Mouse (Mus musculus) forebrain, embryonic 14.5 days (tissue): ENCODE measurements around the gene Zkscan3. TPM values are rescaled to one million over a fixed set of nuclear protein-coding genes. Genes with fewer than 3 reads are reported as not detected.
A peak's percentile ranks its signal among the peaks of the same experiment; 100 is the strongest.
"Not testable (repeated sequence)": the region's sequence is repeated elsewhere in the genome, so short reads cannot be mapped to it uniquely, and the experiment has no call there.

Source experiments
- ATAC-seq: fragments of 200-750 bp; cut with Nextera tagmentation; 2 replicates; pipeline ENCODE4 v1.8.0; 2017; ENCODE audit warnings: mild to moderate bottlenecking, moderate library complexity
- DNase-seq: peaks from one replicate; pipeline ENCODE4 v3.0.0-alpha.2; 2015; ENCODE audit warnings: low spot score
- H3K27ac ChIP-seq: fragments of 300-500 bp; sonication (generic); 2 replicates; pipeline ENCODE4 v1.5.1; 2014; ENCODE audit warnings: low read depth, mild to moderate bottlenecking, control low read depth, low read length, moderate library complexity
- H3K27me3 ChIP-seq: fragments of 300-500 bp; sonication (generic); replicated peaks from 2 replicates; pipeline ENCODE4 v1.6.1; 2014; ENCODE audit warnings: low read length, control low read depth, mixed read lengths; ENCODE audit not compliant: control insufficient read depth, insufficient read depth
- H3K36me3 ChIP-seq: fragments of 300-500 bp; sonication (generic); 2 replicates; pipeline ENCODE4 v1.6.1; 2014; ENCODE audit warnings: low read length, control low read depth; ENCODE audit not compliant: control insufficient read depth, insufficient read depth
- H3K4me1 ChIP-seq: fragments of 300-500 bp; sonication (generic); 2 replicates; pipeline ENCODE4 v1.6.1; 2014; ENCODE audit warnings: antibody characterized with exemption, low read length, control low read depth; ENCODE audit not compliant: control insufficient read depth, insufficient read depth
- H3K4me2 ChIP-seq: fragments of 300-500 bp; sonication (generic); 2 replicates; pipeline ENCODE4 v1.6.1; 2014; ENCODE audit warnings: mild to moderate bottlenecking, control low read depth, low read length
- H3K4me3 ChIP-seq: fragments of 300-500 bp; sonication (generic); 2 replicates; pipeline ENCODE4 v1.5.1; 2014; ENCODE audit warnings: low read depth, low read length, control low read depth
- H3K9ac ChIP-seq: fragments of 300-500 bp; sonication (generic); 2 replicates; pipeline ENCODE4 v1.6.1; 2014; ENCODE audit warnings: mild to moderate bottlenecking, low read length, control low read depth, moderate library complexity
- H3K9me3 ChIP-seq: fragments of 300-500 bp; sonication (generic); replicated peaks from 2 replicates; pipeline ENCODE4 v1.6.1; 2016; ENCODE audit warnings: low read length, control low read depth, mixed read lengths; ENCODE audit not compliant: control insufficient read depth
- WGBS: fragments of 180-500 bp; shearing (Covaris S2); extraction: QIAGEN DNeasy Blood & Tissue Kit; methylation state at CpG from one replicate; pipeline ENCODE4 v1.1.7; 2014; 5-methylcytosine and 5-hydroxymethylcytosine counted together
- polyA plus RNA-seq: library from polyadenylated mRNA; unstranded; fragments of >200 nt; fragmentation: Nextera tagmentation; extraction: Ambion mirVana; gene quantifications from 2 replicates; pipeline ENCODE4 v1.2.1, GENCODE M21; 2014

Zkscan3 gene
- polyA plus RNA-seq, 1 experiment from 2014 or later, result 78.3 TPM

- peaks cover 4% of the 10 kb centered on the region; the same call in 1 of the 2 replicates for H3K36me3 ChIP-seq
- no peak overlapping the region for H3K27ac ChIP-seq
- peak; percentile 45; the same call in 1 of the 2 replicates for ATAC-seq
- H3K9ac ChIP-seq, result peak overlapping the region; percentile 84
- H3K4me3 ChIP-seq, result peak overlapping the region; percentile 85
- DNase-seq, result no peak
- WGBS, result 0% methylated on average over 2 of the region's 2 CpGs
- H3K4me1 ChIP-seq, result peaks cover 11% of the 10 kb centered on the region
- H3K9me3 ChIP-seq, result no peaks in the 10 kb centered on the region
- H3K4me2 ChIP-seq, result peak overlapping the region; percentile 74
- no peaks in the 10 kb centered on the region for H3K27me3 ChIP-seq
Measured at GRCm38 (mm10) chr13:21402848-21403247, 293 bp upstream of the Zkscan3 start.

GRCm38 (mm10) chr13:21401636-21402286 is 794 bp downstream of the Zkscan3 start:
- ATAC-seq (peak; percentile 38), DNase-seq (peak; percentile 20)
- Histone ChIP-seq H3K9me3 (no peaks in the 10 kb centered on the region), H3K4me3 (peak overlapping the region; percentile 85), H3K27me3 (no peaks in the 10 kb centered on the region), H3K9ac (peak overlapping the region; percentile 84), H3K36me3 (peaks cover 7% of the 10 kb centered on the region; the same call in 1 of the 2 replicates), H3K4me1 (peaks cover 8% of the 10 kb centered on the region), H3K27ac (0 out of 2 replicates have a peak overlapping the region, but pooled peaks have one; percentile 34), H3K4me2 (peak overlapping the region; percentile 74)
- 14% methylated on average over 12 of the region's 12 CpGs for WGBS

DNA sequence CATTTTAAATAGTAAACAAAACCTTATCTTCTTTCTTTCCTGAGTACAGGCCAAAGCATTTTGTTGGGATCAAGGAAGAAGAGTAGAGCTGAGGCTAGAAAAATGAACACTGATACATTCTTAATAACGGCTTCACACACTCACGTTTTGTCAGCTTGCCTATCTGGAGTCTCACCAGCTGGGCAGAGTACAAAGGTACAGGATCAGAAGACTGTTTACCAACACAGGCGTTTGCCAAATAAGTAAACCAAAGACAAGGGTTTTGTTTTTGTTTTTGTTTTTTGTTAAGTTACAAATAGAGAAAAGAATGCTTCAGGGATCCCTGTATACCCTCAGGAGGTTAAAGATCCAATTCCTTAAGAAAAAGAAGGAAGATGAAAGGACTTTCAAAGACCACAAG is 1.4 kb downstream of the Zkscan3 start:
- H3K4me1 ChIP-seq, result peaks cover 8% of the 10 kb centered on the region
- H3K27ac ChIP-seq, result no peak overlapping the region
- H3K4me2 ChIP-seq, result peak overlapping the region; percentile 74
- no peaks in the 10 kb centered on the region for H3K27me3 ChIP-seq
- peak overlapping the region; percentile 84 for H3K9ac ChIP-seq
- WGBS, result 78% methylated on average over 3 of the region's 3 CpGs
- H3K4me3 ChIP-seq, result peak overlapping the region; percentile 85
- DNase-seq, result no peak
- H3K36me3 ChIP-seq, result peaks cover 11% of the 10 kb centered on the region; the same call in 1 of the 2 replicates
- ATAC-seq, result no peak
- H3K9me3 ChIP-seq, result no peaks in the 10 kb centered on the region

DNA sequence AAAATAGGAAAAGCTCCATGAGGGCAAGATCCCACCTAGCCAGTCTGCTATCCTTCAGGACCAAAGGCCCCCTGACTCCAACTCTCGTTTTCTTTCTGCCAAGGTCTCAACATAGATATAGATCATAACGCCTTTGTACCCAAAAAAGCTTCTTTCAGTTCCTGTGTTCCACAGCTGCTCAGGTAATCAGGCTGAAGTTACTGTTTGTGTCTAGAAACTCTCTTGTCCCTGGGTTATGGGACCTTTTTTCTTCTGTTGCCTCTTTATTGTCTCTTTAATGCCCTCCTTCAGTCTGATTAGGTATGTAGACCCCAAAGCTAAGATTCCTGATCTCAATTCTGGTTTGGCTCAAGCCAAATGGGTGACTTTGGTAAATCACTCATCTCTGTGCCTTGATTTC is 5.1 kb downstream of the Zkscan3 start:
- Histone ChIP-seq H3K27me3 (no peaks in the 10 kb centered on the region), H3K27ac (no peak overlapping the region), H3K4me1 (peaks cover 8% of the 10 kb centered on the region), H3K9me3 (no peaks in the 10 kb centered on the region), H3K4me2 (no peak overlapping the region), H3K36me3 (peaks cover 44% of the 10 kb centered on the region), H3K4me3 (no peak overlapping the region), H3K9ac (no peak overlapping the region)
- 89% methylated on average over 2 of the region's 2 CpGs for WGBS
- DNase-seq (no peak), ATAC-seq (no peak)

DNA sequence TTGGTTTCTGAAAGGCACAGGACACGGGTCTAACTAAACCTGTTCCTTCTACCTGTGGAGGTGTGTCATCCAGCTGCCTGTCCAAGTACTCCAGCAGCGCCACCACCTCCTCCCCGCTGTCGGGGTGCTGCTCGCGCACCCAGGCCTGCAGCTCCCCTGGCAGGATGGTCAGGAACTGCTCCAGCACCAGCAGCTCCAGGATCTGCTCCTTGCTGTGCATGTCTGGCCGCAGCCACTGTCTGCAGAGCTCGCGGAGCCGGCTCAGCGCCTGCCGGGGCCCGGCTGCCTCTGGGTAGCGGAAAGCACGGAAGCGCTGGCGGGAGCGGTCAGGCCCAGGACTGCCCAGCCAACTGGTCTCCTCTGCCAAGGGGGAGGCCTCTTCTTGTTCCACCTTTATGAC is 6.5 kb downstream of the Zkscan3 start:
- not testable (repeated sequence) for H3K27ac ChIP-seq, H3K9ac ChIP-seq, H3K27me3 ChIP-seq, DNase-seq, H3K4me1 ChIP-seq, H3K9me3 ChIP-seq, H3K4me3 ChIP-seq, H3K4me2 ChIP-seq
- WGBS, result 99% methylated on average over 7 of the region's 18 CpGs
- ATAC-seq, result peak; percentile 57; the same call in 1 of the 2 replicates
- peaks cover 58% of the 10 kb centered on the region for H3K36me3 ChIP-seq

DNA sequence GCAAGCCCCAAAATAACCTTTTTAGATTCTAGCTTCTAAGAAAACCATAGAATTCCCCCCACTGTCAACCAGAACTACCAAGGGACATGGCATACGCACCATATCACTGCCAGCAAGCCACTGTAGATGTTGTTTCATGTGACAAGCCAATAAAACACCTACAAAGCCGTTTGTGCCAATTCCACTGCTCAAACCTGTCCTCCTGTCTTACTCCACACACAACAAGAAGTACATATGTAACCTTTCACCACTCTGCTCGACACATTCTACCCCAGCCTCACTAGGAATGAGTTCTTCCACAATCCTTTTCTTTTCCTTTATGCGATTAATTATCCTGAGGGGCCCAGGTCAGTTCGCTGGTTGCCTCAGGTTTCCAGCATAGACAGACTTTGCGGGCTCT is 6.9 kb downstream of the Zkscan3 start:
- Histone ChIP-seq H3K9me3 (no peaks in the 10 kb centered on the region), H3K27ac (no peak overlapping the region), H3K4me1 (no peaks in the 10 kb centered on the region), H3K27me3 (no peaks in the 10 kb centered on the region), H3K4me2 (no peak overlapping the region), H3K36me3 (peaks cover 62% of the 10 kb centered on the region), H3K9ac (no peak overlapping the region), H3K4me3 (no peak overlapping the region)
- DNase-seq (no peak), ATAC-seq (no peak)
- WGBS, result 92% methylated on average over 6 of the region's 6 CpGs

GRCm38 (mm10) chr13:21395211-21395610 is 7.3 kb downstream of the Zkscan3 start:
- Histone ChIP-seq H3K27ac (no peak overlapping the region), H3K27me3 (no peaks in the 10 kb centered on the region), H3K4me2 (no peak overlapping the region), H3K9me3 (no peaks in the 10 kb centered on the region), H3K4me1 (no peaks in the 10 kb centered on the region), H3K9ac (no peak overlapping the region), H3K36me3 (peaks cover 66% of the 10 kb centered on the region), H3K4me3 (no peak overlapping the region)
- WGBS, result 92% methylated on average over 1 of the region's 1 CpGs
- no peak for ATAC-seq
- no peak for DNase-seq

DNA sequence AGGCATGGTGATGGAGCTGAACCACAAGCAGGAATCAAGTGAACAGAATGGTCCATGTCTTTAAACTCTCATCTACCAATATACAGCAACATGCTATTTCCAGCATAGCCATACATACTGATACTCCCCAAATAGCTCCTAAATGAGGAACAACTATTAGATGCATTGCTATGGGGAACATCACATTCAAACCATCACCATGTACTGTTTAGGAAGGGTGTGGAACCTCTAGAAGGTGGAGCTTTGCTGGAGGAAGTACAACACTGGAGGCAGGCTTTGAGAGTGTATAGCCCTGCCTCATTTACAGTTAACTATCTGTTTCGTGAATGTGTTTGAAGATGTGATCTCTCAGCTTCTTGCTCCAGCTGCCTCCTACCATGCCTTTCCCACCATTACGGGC is 24.8 kb downstream of the Zkscan3 start:
- no peak overlapping the region for H3K27ac ChIP-seq
- WGBS, result 87% methylated on average over 2 of the region's 2 CpGs
- no peaks in the 10 kb centered on the region for H3K9me3 ChIP-seq
- no peak overlapping the region for H3K4me3 ChIP-seq
- no peaks in the 10 kb centered on the region for H3K36me3 ChIP-seq
- H3K9ac ChIP-seq, result no peak overlapping the region
- no peaks in the 10 kb centered on the region for H3K4me1 ChIP-seq
- H3K4me2 ChIP-seq, result no peak overlapping the region
- ATAC-seq, result no peak
- H3K27me3 ChIP-seq, result no peaks in the 10 kb centered on the region
- no peak for DNase-seq

DNA sequence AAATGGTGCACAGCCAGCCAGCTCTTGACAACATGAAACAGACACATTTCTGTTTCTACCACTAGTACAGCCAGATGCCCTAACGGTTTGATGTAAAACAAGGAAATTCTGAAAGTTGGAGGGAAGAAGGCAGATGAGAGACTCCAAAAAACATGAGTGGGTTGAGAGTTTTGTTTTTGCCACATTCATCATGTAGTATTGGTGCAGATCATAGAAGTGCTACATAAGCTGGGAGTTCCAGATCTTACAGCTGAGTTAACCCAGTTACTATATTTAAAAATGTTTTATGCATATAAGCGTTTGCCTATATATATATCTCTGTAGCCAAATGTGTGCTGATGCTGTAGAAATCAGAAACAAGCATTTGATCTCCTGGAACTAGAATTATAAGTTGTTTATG is 29.9 kb downstream of the Zkscan3 start:
- H3K27ac ChIP-seq, result no peak overlapping the region
- peaks cover 34% of the 10 kb centered on the region for H3K36me3 ChIP-seq
- no peak for DNase-seq
- ATAC-seq, result no peak
- H3K9me3 ChIP-seq, result no peaks in the 10 kb centered on the region
- WGBS, result 93% methylated on average over 2 of the region's 2 CpGs
- H3K9ac ChIP-seq, result no peak overlapping the region
- H3K4me3 ChIP-seq, result no peak overlapping the region
- no peaks in the 10 kb centered on the region for H3K4me1 ChIP-seq
- H3K4me2 ChIP-seq, result no peak overlapping the region
- H3K27me3 ChIP-seq, result no peaks in the 10 kb centered on the region
